Mouse (Mus musculus) hindbrain, embryonic 14.5 days (tissue): ENCODE data around the gene Zdhhc23. TPM values are rescaled to one million over a fixed set of nuclear protein-coding genes. Genes with fewer than 3 reads are reported as not detected.
A peak's percentile ranks its signal among the peaks of the same experiment; 100 is the strongest.

Experiments
- ATAC-seq: fragments of 200-750 bp; cut with Nextera tagmentation; 2 replicates; pipeline ENCODE4 v1.8.0; 2017; ENCODE audit warnings: moderate number of reproducible peaks, mild to moderate bottlenecking, moderate TSS enrichment, moderate library complexity; ENCODE audit not compliant: low FRiP score
- DNase-seq: peaks from one replicate; pipeline ENCODE4 v3.0.0-alpha.2; 2015; ENCODE audit warnings: low spot score
- H3K27ac ChIP-seq: fragments of 300-500 bp; sonication (generic); 2 replicates; pipeline ENCODE4 v1.5.1; 2014; ENCODE audit warnings: mild to moderate bottlenecking, moderate library complexity
- H3K27me3 ChIP-seq: fragments of 300-500 bp; sonication (generic); 2 replicates; pipeline ENCODE4 v1.6.1; 2014; ENCODE audit warnings: mild to moderate bottlenecking, low read length, mixed read lengths; ENCODE audit not compliant: control insufficient read depth, insufficient read depth
- H3K36me3 ChIP-seq: fragments of 300-500 bp; sonication (generic); replicated peaks from 2 replicates; pipeline ENCODE4 v1.6.1; 2014; ENCODE audit not compliant: control insufficient read depth, insufficient read depth
- H3K4me1 ChIP-seq: fragments of 300-500 bp; sonication (generic); replicated peaks from 2 replicates; pipeline ENCODE4 v1.6.1; 2014; ENCODE audit warnings: antibody characterized with exemption, low read length, mixed read lengths; ENCODE audit not compliant: control insufficient read depth, insufficient read depth
- H3K4me2 ChIP-seq: fragments of 300-500 bp; sonication (generic); replicated peaks from 2 replicates; pipeline ENCODE4 v1.6.1; 2014; ENCODE audit warnings: mild to moderate bottlenecking, moderate library complexity
- H3K4me3 ChIP-seq: fragments of 300-500 bp; sonication (generic); replicated peaks from 2 replicates; pipeline ENCODE4 v1.5.1; 2014; ENCODE audit warnings: mild to moderate bottlenecking, low read length
- H3K9ac ChIP-seq: fragments of 300-500 bp; sonication (generic); 2 replicates; pipeline ENCODE4 v1.6.1; 2014
- H3K9me3 ChIP-seq: fragments of 300-500 bp; sonication (generic); 2 replicates; pipeline ENCODE4 v1.6.1; 2016; ENCODE audit warnings: low read length; ENCODE audit not compliant: control insufficient read depth
- WGBS: fragments of 180-500 bp; shearing (Covaris S2); extraction: QIAGEN DNeasy Blood & Tissue Kit; methylation state at CpG from one replicate; pipeline ENCODE4 v1.1.7; 2014; 5-methylcytosine and 5-hydroxymethylcytosine counted together
- polyA plus RNA-seq: library from polyadenylated mRNA; unstranded; fragments of >200 nt; fragmentation: Nextera tagmentation; extraction: Ambion mirVana; gene quantifications from 2 replicates; pipeline ENCODE4 v1.2.1, GENCODE M21; 2014

Gene Zdhhc23
- polyA plus RNA-seq, 1 experiment from 2014 or later: 3.6 TPM

GRCm38 (mm10) chr16:43951591-43951990 lies 28.0 kb downstream of the Zdhhc23 start:
- H3K9me3 ChIP-seq: no peaks in the 10 kb centered on the region
- no peaks in the 10 kb centered on the region for H3K36me3 ChIP-seq
- no peak overlapping the region for H3K4me2 ChIP-seq
- no peaks in the 10 kb centered on the region for H3K4me1 ChIP-seq
- no peak overlapping the region for H3K27ac ChIP-seq
- no peak overlapping the region for H3K4me3 ChIP-seq
- DNase-seq (no peak), ATAC-seq (no peak)
- H3K27me3 ChIP-seq: no peaks in the 10 kb centered on the region
- no peak overlapping the region for H3K9ac ChIP-seq
- WGBS: 88% methylated on average over 4 of the region's 4 CpGs

- Histone ChIP-seq H3K27me3 (no peaks in the 10 kb centered on the region), H3K36me3 (no peaks in the 10 kb centered on the region), H3K4me2 (no peak overlapping the region), H3K4me3 (no peak overlapping the region), H3K4me1 (no peaks in the 10 kb centered on the region), H3K27ac (no peak overlapping the region), H3K9me3 (no peaks in the 10 kb centered on the region), H3K9ac (no peak overlapping the region)
- DNase-seq (no peak), ATAC-seq (no peak)
- WGBS: 80% methylated on average over 3 of the region's 3 CpGs
These were observed 33.7 kb downstream of the Zdhhc23 start for GRCm38 (mm10) chr16:43945869-43946268.

- no peaks in the 10 kb centered on the region for H3K4me1 ChIP-seq
- H3K4me3 ChIP-seq: no peak overlapping the region
- ATAC-seq (no peak), DNase-seq (no peak)
- H3K36me3 ChIP-seq: no peaks in the 10 kb centered on the region
- 92% methylated on average over 3 of the region's 3 CpGs for WGBS
- H3K27me3 ChIP-seq: no peaks in the 10 kb centered on the region
- H3K9me3 ChIP-seq: no peaks in the 10 kb centered on the region
- H3K9ac ChIP-seq: no peak overlapping the region
- H3K27ac ChIP-seq: no peak overlapping the region
- no peak overlapping the region for H3K4me2 ChIP-seq
These were observed 34.2 kb downstream of the Zdhhc23 start for GRCm38 (mm10) chr16:43945351-43945750.

GRCm38 (mm10) chr16:43940846-43941245 lies 38.7 kb downstream of the Zdhhc23 start:
- DNase-seq: no peak
- no peaks in the 10 kb centered on the region for H3K36me3 ChIP-seq
- 90% methylated on average over 4 of the region's 4 CpGs for WGBS

GRCm38 (mm10) chr16:43935892-43936291 lies 43.7 kb downstream of the Zdhhc23 start:
- Histone ChIP-seq H3K4me3 (no peak overlapping the region), H3K9ac (no peak overlapping the region), H3K9me3 (no peaks in the 10 kb centered on the region), H3K36me3 (no peaks in the 10 kb centered on the region), H3K27ac (no peak overlapping the region), H3K27me3 (no peaks in the 10 kb centered on the region), H3K4me2 (no peak overlapping the region), H3K4me1 (0 out of 2 replicates have a peak, but pooled peaks cover 5% of the 10 kb centered on the region)
- ATAC-seq (no peak), DNase-seq (no peak)
- 86% methylated on average over 3 of the region's 3 CpGs for WGBS

More at GRCm38 (mm10) chr16:43940846-43941245, 38.7 kb downstream of the Zdhhc23 start:
- H3K27me3 ChIP-seq: no peaks in the 10 kb centered on the region
- H3K27ac ChIP-seq: no peak overlapping the region
- no peak overlapping the region for H3K9ac ChIP-seq
- no peaks in the 10 kb centered on the region for H3K9me3 ChIP-seq
- H3K4me2 ChIP-seq: no peak overlapping the region
- no peak overlapping the region for H3K4me3 ChIP-seq
- H3K4me1 ChIP-seq: no peaks in the 10 kb centered on the region
- no peak for ATAC-seq

- no peak for ATAC-seq
- H3K9me3 ChIP-seq: no peaks in the 10 kb centered on the region
- no peak overlapping the region for H3K4me3 ChIP-seq
- no peaks in the 10 kb centered on the region for H3K27me3 ChIP-seq
- peak; percentile 35 for DNase-seq
- H3K27ac ChIP-seq: no peak overlapping the region
- no peak overlapping the region for H3K4me2 ChIP-seq
- H3K9ac ChIP-seq: no peak overlapping the region
- 74% methylated on average over 3 of the region's 3 CpGs for WGBS
- 0 out of 2 replicates have a peak, but pooled peaks cover 5% of the 10 kb centered on the region for H3K4me1 ChIP-seq
- no peaks in the 10 kb centered on the region for H3K36me3 ChIP-seq
These were observed 44.2 kb downstream of the Zdhhc23 start for GRCm38 (mm10) chr16:43935367-43935766.

DNA sequence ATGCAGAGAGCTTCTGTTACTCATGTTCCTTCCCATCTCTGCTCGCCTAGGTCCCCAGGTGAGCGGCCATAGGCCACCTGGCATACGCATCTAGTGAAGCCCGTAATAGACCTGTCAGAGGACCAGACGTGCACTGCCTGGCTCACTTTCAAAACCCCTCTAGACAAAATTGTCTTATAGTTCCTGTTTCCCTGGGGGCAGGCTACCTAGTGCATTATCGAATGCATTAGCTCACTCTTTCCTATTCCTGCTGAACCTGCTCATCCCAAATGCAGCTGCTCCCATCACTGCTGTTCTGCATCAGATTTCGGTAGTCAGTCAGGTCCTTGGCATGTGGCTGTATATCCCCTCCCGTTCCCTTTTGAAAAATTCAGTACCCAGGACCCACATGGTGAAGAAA lies 44.7 kb downstream of the Zdhhc23 start:
- H3K9ac ChIP-seq: no peak overlapping the region
- 82% methylated on average over 8 of the region's 8 CpGs for WGBS
- H3K36me3 ChIP-seq: no peaks in the 10 kb centered on the region
- H3K27me3 ChIP-seq: no peaks in the 10 kb centered on the region
- H3K4me3 ChIP-seq: no peak overlapping the region
- no peak overlapping the region for H3K4me2 ChIP-seq
- DNase-seq (no peak), ATAC-seq (no peak)
- H3K4me1 ChIP-seq: 0 out of 2 replicates have a peak, but pooled peaks cover 5% of the 10 kb centered on the region
- no peaks in the 10 kb centered on the region for H3K9me3 ChIP-seq
- no peak overlapping the region for H3K27ac ChIP-seq

DNA sequence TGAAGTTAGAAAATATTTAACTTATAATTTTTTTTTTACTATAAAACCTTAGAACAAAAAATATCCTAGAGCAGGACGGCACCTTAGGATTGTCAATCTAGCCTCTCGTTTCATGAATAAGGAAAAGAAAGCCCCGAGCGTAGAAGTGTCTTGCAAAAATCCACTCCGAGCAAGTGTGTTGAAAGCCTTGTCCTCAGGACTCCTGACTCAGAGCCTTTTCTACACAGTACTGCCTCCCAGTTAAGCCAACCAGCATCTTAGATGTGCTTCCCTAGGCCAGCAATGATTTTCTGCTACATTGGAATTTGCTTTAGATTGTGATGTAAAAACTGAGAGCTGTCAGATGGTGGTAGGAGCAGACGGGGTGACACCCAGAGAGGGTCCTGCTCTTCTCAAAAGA lies 46.5 kb downstream of the Zdhhc23 start:
- WGBS: 83% methylated on average over 6 of the region's 6 CpGs
- no peak for ATAC-seq
- Histone ChIP-seq H3K27ac (no peak overlapping the region), H3K4me3 (no peak overlapping the region), H3K4me1 (0 out of 2 replicates have a peak, but pooled peaks cover 5% of the 10 kb centered on the region), H3K36me3 (no peaks in the 10 kb centered on the region), H3K4me2 (no peak overlapping the region), H3K9ac (no peak overlapping the region), H3K27me3 (no peaks in the 10 kb centered on the region), H3K9me3 (no peaks in the 10 kb centered on the region)
- DNase-seq: no peak

- Histone ChIP-seq H3K27me3 (no peaks in the 10 kb centered on the region), H3K4me1 (0 out of 2 replicates have a peak, but pooled peaks cover 5% of the 10 kb centered on the region), H3K27ac (no peak overlapping the region), H3K36me3 (no peaks in the 10 kb centered on the region), H3K4me3 (no peak overlapping the region), H3K9me3 (no peaks in the 10 kb centered on the region), H3K4me2 (no peak overlapping the region), H3K9ac (no peak overlapping the region)
- 91% methylated on average over 7 of the region's 7 CpGs for WGBS
- no peak for DNase-seq
- no peak for ATAC-seq
These were observed 47.3 kb downstream of the Zdhhc23 start for GRCm38 (mm10) chr16:43932319-43932718.

- Histone ChIP-seq H3K4me1 (0 out of 2 replicates have a peak, but pooled peaks cover 5% of the 10 kb centered on the region), H3K27ac (no peak overlapping the region), H3K36me3 (no peaks in the 10 kb centered on the region), H3K4me3 (no peak overlapping the region), H3K27me3 (no peaks in the 10 kb centered on the region), H3K9ac (no peak overlapping the region), H3K4me2 (no peak overlapping the region), H3K9me3 (no peaks in the 10 kb centered on the region)
- DNase-seq (no peak), ATAC-seq (peak; percentile 27; the same call in 1 of the 2 replicates)
- WGBS: 63% methylated on average over 3 of the region's 3 CpGs
These were observed 48.1 kb downstream of the Zdhhc23 start for GRCm38 (mm10) chr16:43931502-43931901.
